Mouse (Mus musculus) CH12.LX (cell line): ENCODE measurements around the gene Tmprss4. TPM values are rescaled to one million over a fixed set of nuclear protein-coding genes. Genes with fewer than 3 reads are reported as not detected.

Experiments used
- DNase-seq: peaks from one replicate; pipeline ENCODE4 v3.0.0-alpha.2; 2013; ENCODE audit errors: extremely low read depth
- H3K27ac ChIP-seq: 2 replicates; pipeline ENCODE4 v1.5.1; 2012; ENCODE audit warnings: low read depth, mild to moderate bottlenecking, control low read depth, moderate library complexity; ENCODE audit not compliant: insufficient read depth
- H3K27me3 ChIP-seq: replicated peaks from 2 replicates; pipeline ENCODE3; 2012; ENCODE audit warnings: inconsistent platforms
- H3K36me3 ChIP-seq, 2 experiments: replicated peaks in 1 of 2; 2 replicates each; pipeline versions ENCODE3 to v1.6.1; 2012; ENCODE audit warnings: inconsistent platforms in 1 of 2, low read length in 1 of 2, mild to moderate bottlenecking in 1 of 2, mixed read lengths in 1 of 2, moderate library complexity in 1 of 2; ENCODE audit not compliant: control insufficient read depth in 1 of 2, insufficient read depth in 1 of 2
- H3K4me1 ChIP-seq, 2 experiments: 2 replicates each; pipeline ENCODE4 v1.6.1; 2012; ENCODE audit warnings: inconsistent platforms in 1 of 2, moderate library complexity in 1 of 2; ENCODE audit not compliant: insufficient read depth in 2 of 2, control insufficient read depth in 1 of 2
- H3K4me2 ChIP-seq: 2 replicates; pipeline ENCODE4 v1.6.1; 2012; ENCODE audit warnings: low read depth, mild to moderate bottlenecking, control low read depth; ENCODE audit not compliant: poor library complexity, insufficient read depth, severe bottlenecking
- H3K4me3 ChIP-seq, 3 experiments: fragments of 150-350 bp in 1 of 3; sonication (generic) in 1 of 3; replicated peaks in 1 of 3; 2 replicates each; pipeline versions ENCODE3 to v1.5.1; 2011 to 2012; ENCODE audit warnings: low read depth in 2 of 3, low read length in 2 of 3, mild to moderate bottlenecking in 2 of 3, moderate library complexity in 2 of 3, control low read depth in 1 of 3, improper control_type of control experiment in 1 of 3, inconsistent platforms in 1 of 3, mixed read lengths in 1 of 3; ENCODE audit not compliant: poor library complexity in 1 of 3
- H3K79me2 ChIP-seq: replicated peaks from 2 replicates; pipeline ENCODE4 v1.6.1; 2012; ENCODE audit warnings: mild to moderate bottlenecking, moderate library complexity; ENCODE audit not compliant: control insufficient read depth, poor library complexity, insufficient read depth, severe bottlenecking; ENCODE audit errors: extremely low read depth
- H3K9ac ChIP-seq: 2 replicates; pipeline ENCODE4 v1.6.1; 2012; ENCODE audit warnings: low read depth, mild to moderate bottlenecking, control low read depth, moderate library complexity; ENCODE audit not compliant: insufficient read depth
- H3K9me3 ChIP-seq: replicated peaks from 2 replicates; pipeline ENCODE3; 2012; ENCODE audit warnings: low read length, inconsistent platforms, mixed read lengths
- BHLHE40 ChIP-seq: IDR thresholded peaks from 2 replicates; pipeline ENCODE4 v1.6.1; 2011; ENCODE audit warnings: mild to moderate bottlenecking, low read depth, low read length, improper control_type of control experiment
- CHD1 ChIP-seq: IDR thresholded peaks from 2 replicates; pipeline ENCODE4 v1.6.1; 2012; ENCODE audit warnings: low read depth, low read length, improper control_type of control experiment, inconsistent platforms
- CHD2 ChIP-seq: IDR thresholded peaks from 2 replicates; pipeline ENCODE4 v1.6.1; 2011; ENCODE audit warnings: low read length, improper control_type of control experiment
- E2F4 ChIP-seq: IDR thresholded peaks from 2 replicates; pipeline ENCODE4 v1.6.1; 2011; ENCODE audit warnings: low read depth, low read length, improper control_type of control experiment; ENCODE audit not compliant: insufficient replicate concordance
- EP300 ChIP-seq: IDR thresholded peaks from 2 replicates; pipeline ENCODE4 v1.6.1; 2011; ENCODE audit warnings: low read length, improper control_type of control experiment
- GABPA ChIP-seq: IDR thresholded peaks from 2 replicates; pipeline ENCODE4 v1.6.1; 2012; ENCODE audit warnings: low read depth, low read length, improper control_type of control experiment, inconsistent platforms; ENCODE audit not compliant: insufficient replicate concordance
- HCFC1 ChIP-seq: IDR thresholded peaks from 2 replicates; pipeline ENCODE4 v1.6.1; 2012; ENCODE audit warnings: low read depth, mild to moderate bottlenecking, inconsistent platforms, low read length, improper control_type of control experiment
- JUN ChIP-seq: IDR thresholded peaks from 2 replicates; pipeline ENCODE4 v1.6.1; 2011; ENCODE audit warnings: low read depth, mild to moderate bottlenecking, low read length, improper control_type of control experiment, moderate library complexity; ENCODE audit not compliant: insufficient read depth
- MAFK ChIP-seq: IDR thresholded peaks from 2 replicates; pipeline ENCODE4 v1.6.1; 2011; ENCODE audit warnings: low read length, improper control_type of control experiment; ENCODE audit not compliant: insufficient replicate concordance
- MAX ChIP-seq: IDR thresholded peaks from 2 replicates; pipeline ENCODE4 v1.6.1; 2011; ENCODE audit warnings: low read length, improper control_type of control experiment
- NELFE ChIP-seq: IDR thresholded peaks from 2 replicates; pipeline ENCODE4 v1.6.1; 2011; ENCODE audit warnings: low read depth, low read length, improper control_type of control experiment
- NRF1 ChIP-seq: IDR thresholded peaks from 2 replicates; pipeline ENCODE4 v1.6.1; 2014; ENCODE audit warnings: low read depth, mild to moderate bottlenecking, inconsistent platforms, low read length, improper control_type of control experiment, moderate library complexity
- RCOR1 ChIP-seq: conservative IDR thresholded peaks from 2 replicates; pipeline ENCODE4 v1.6.1; 2012; ENCODE audit warnings: low read depth, mild to moderate bottlenecking, inconsistent platforms, low read length, improper control_type of control experiment
- SIN3A ChIP-seq: IDR thresholded peaks from 2 replicates; pipeline ENCODE4 v1.6.1; 2012; ENCODE audit warnings: low read length, improper control_type of control experiment, inconsistent platforms
- TBP ChIP-seq: conservative IDR thresholded peaks from 2 replicates; pipeline ENCODE4 v1.6.1; 2011; ENCODE audit warnings: low read depth, low read length, improper control_type of control experiment
- TCF12 ChIP-seq: IDR thresholded peaks from 2 replicates; pipeline ENCODE4 v1.6.1; 2014; ENCODE audit warnings: low read depth, mild to moderate bottlenecking, inconsistent platforms, low read length, improper control_type of control experiment
- ZKSCAN1 ChIP-seq: IDR thresholded peaks from 2 replicates; pipeline ENCODE4 v1.6.1; 2012; ENCODE audit warnings: low read depth, inconsistent platforms, low read length, improper control_type of control experiment, borderline replicate concordance
- dilution Hi-C: fragments of 300-500 bp; cut with MboI; formaldehyde crosslinking; loops from 2 replicates; pipeline ENCODE4 v1.14.3; 2020; ENCODE audit warnings: low sequenced_read_pairs; ENCODE audit not compliant: extremely low pct_unique_long_range_greater_than_20kb, extremely low pct_ligation_motif_present
- in situ Hi-C: fragments of 300-500 bp; cut with MboI; formaldehyde crosslinking; loops from 3 replicates; pipeline ENCODE4 v1.14.3; 2019; ENCODE audit warnings: low sequenced_read_pairs, low pct_ligation_motif_present, low pct_unique_long_range_greater_than_20kb, mixed read lengths
- polyA plus RNA-seq: library from polyadenylated mRNA; unstranded; fragments of >175 nt; gene quantifications from 2 replicates; pipeline ENCODE4 v1.2.1, GENCODE M21; 2012; ENCODE audit warnings: low read depth; ENCODE audit not compliant: insufficient read length
- total RNA-seq, 2 experiments: library from RNA; depleted of rRNA; stranded (reverse); fragments of 300-350 nt in 1 of 2; fragments of >200 nt in 1 of 2; gene quantifications; 2 replicates each; pipeline ENCODE4 v1.2.3; 2012 to 2014

Gene Tmprss4
- total and polyA plus RNA-seq, 3 experiments = not detected

GRCm38 (mm10) chr9:45251281-45251680, 47.4 kb upstream of the Tmprss4 start:
- Histone ChIP-seq H3K27me3 (no peaks in the 10 kb centered on the region), H3K79me2 (no peaks in the 10 kb centered on the region), H3K9ac (no peak overlapping the region), H3K4me1 (peaks cover 50 to 94% of the 10 kb centered on the region in 2 experiments), H3K9me3 (no peaks in the 10 kb centered on the region), H3K4me3 (no peak overlapping the region), H3K4me2 (no peak overlapping the region), H3K27ac (no peak overlapping the region), H3K36me3 (peaks cover 13 to 23% of the 10 kb centered on the region in 2 experiments)
- DNase-seq = no peak
- dilution Hi-C loops = no loop called here
- TF ChIP-seq HCFC1 (no peak), ZKSCAN1 (no peak), E2F4 (no peak), SIN3A (no peak), NELFE (no peak), TCF12 (no peak), MAFK (no peak), JUN (no peak), MAX (no peak), CHD1 (no peak)
- in situ Hi-C loops = no loop called here

GRCm38 (mm10) chr9:45250306-45250705, 46.4 kb upstream of the Tmprss4 start:
- dilution Hi-C loops = no loop called here
- no peak for DNase-seq

More at GRCm38 (mm10) chr9:45250306-45250705, 46.4 kb upstream of the Tmprss4 start:
- H3K4me3 ChIP-seq = no peak overlapping the region
- no peak for TF ChIP-seq CHD1
- TF ChIP-seq TCF12 = no peak
- TF ChIP-seq BHLHE40 = no peak
- no peak for TF ChIP-seq MAFK
- TF ChIP-seq GABPA = no peak
- TF ChIP-seq RCOR1 = no peak
- no peak for TF ChIP-seq CHD2
- no peak for TF ChIP-seq JUN
- TF ChIP-seq NRF1 = no peak
- no peak for TF ChIP-seq MAX
- no peak for TF ChIP-seq EP300
- no peak for TF ChIP-seq TBP
- no peaks in the 10 kb centered on the region for H3K9me3 ChIP-seq
- peaks cover 58 to 100% of the 10 kb centered on the region in 2 experiments for H3K4me1 ChIP-seq
- H3K79me2 ChIP-seq = no peaks in the 10 kb centered on the region
- H3K27me3 ChIP-seq = no peaks in the 10 kb centered on the region
- H3K9ac ChIP-seq = no peak overlapping the region
- in situ Hi-C loops = no loop called here
- no peak overlapping the region for H3K4me2 ChIP-seq
- no peak overlapping the region for H3K27ac ChIP-seq
- peaks cover 5 to 13% of the 10 kb centered on the region in 2 experiments for H3K36me3 ChIP-seq
